Mouse (Mus musculus): Measurements from ENCODE around the gene Ebf4.

Ebf4 gene

DNA sequence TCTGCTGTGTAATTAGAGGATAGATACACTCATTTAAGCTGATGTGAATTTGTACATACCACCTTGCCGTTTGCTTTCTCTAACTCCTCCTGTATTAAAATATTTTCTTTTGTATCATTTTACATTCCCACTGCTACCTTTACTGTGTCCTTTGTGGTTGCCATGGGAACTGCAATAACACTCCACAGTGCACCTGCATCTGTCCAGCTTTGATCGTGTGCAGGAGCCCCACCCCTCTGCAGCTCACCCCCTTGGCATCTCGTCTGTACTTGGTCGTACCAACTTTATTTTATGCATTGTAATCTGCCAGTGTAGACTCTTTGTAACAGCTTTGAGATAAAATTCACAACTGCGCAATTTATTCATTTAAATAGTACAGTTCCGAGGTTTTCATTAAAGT is 88.9 kb downstream of the Ebf4 start:
- DNase-seq (ENCODE audit: extremely low spot score, low read depth, low spot score) = no peak

DNA sequence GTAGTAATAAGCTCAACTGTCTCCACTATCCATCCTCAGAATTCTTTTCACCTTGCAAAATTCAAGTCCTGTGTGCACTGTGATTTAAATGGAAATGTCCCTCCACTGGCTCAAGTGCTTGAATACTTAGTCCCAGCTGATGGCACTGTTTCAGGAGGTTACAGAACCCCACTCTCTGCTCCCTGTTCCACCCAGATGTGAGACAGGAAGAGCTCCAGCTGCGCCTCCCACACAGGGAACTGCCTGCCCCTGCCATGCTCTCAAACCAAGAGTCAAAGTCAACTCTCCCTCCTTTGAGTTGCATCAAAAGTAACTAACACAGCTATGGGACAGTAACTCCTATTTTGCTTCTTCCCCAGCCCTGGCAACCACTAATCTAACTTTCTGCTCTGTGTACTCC is 91.2 kb downstream of the Ebf4 start:
- no peak for DNase-seq (ENCODE audit: extremely low spot score, low read depth, low spot score)

GRCm38 (mm10) chr2:130388796-130389195 is 93.8 kb downstream of the Ebf4 start:
- DNase-seq (ENCODE audit: extremely low spot score, low read depth, low spot score) = no peak

GRCm38 (mm10) chr2:130390993-130391625 is 96.1 kb downstream of the Ebf4 start:
- no peak for DNase-seq (ENCODE audit: extremely low spot score, low read depth, low spot score)

- no peak for DNase-seq (ENCODE audit: extremely low spot score, low read depth, low spot score)
Measured at GRCm38 (mm10) chr2:130392836-130393235, 97.9 kb downstream of the Ebf4 start.

GRCm38 (mm10) chr2:130395696-130396095 is 100.7 kb downstream of the Ebf4 start:
- no peak for DNase-seq (ENCODE audit: extremely low spot score, low read depth, low spot score)

GRCm38 (mm10) chr2:130397186-130397985 is 102.4 kb downstream of the Ebf4 start, which contains the start of gene Cpxm1:
Gene Cpxm1 (minus strand): TSS chr2:130397574.
- DNase-seq (ENCODE audit: extremely low spot score, low read depth, low spot score) = no peak

DNA sequence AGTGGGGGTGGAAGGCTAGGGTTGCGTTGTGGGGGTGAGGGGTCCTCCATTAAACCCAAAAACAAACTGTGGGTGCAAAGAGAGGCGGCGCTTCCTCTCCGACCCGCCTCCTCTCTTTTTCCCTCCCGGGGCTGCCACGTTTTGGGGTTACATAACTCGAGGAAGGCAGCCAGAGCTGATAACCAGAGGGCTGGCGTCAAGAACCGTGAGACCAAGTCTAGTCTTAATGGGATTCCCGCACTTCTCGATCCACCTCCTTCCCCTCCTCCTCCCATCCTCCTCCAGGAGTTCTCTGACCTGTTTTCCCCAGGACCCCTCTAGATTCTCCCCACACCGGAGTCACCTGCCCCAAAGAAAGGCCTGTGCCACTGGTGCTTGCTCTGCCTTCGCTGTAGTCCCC is 103.1 kb downstream of the Ebf4 start:
- no peak for DNase-seq (ENCODE audit: extremely low spot score, low read depth, low spot score)

DNA sequence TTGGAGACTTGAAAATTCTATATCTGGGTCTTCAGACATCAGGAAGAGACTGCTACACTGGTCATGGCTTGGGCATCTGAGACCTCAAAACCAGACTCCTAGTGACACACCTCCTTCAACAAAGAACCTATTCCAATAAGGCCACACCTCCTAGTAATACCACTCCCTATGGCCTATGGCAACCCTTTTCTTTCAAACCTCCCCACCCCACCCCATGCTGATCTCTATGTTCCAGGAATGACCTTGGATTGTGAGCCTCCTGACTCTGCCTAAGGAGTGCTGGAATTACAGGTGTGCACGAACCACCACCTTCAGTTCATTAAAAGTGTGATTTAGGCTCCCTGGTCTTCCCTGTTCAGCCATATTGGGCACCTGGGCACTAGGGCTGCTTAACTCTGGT is 105.1 kb downstream of the Ebf4 start:
- DNase-seq (ENCODE audit: extremely low spot score, low read depth, low spot score) = no peak

DNA sequence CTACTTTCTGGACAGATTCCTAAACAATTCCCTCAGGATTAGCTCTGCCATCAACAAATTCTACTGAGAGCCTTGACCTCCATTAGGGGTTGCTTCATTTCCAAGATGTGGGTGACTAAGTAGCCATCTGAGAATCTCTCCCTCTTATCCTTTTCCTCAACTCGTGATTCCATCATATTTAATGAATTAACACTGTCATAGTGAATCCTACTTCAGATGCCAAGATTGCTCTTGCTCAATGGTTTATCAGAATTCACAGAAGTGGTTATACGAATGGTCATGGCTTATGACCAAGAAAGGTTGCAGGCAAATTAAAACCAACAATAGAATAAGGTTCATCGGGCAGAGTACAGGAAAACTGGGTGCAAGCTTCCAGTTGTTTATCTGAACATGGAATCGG is 106.9 kb downstream of the Ebf4 start:
- no peak for DNase-seq (ENCODE audit: extremely low spot score, low read depth, low spot score)

GRCm38 (mm10) chr2:130404939-130405338 is 110.0 kb downstream of the Ebf4 start, which contains the start of the genes Gm28372 and 1700020A23Rik:
Gene Gm28372 (plus strand): TSS chr2:130405239.
Gene 1700020A23Rik (plus strand): TSS chr2:130405259.
- DNase-seq (ENCODE audit: extremely low spot score, low read depth, low spot score) = no peak

DNA sequence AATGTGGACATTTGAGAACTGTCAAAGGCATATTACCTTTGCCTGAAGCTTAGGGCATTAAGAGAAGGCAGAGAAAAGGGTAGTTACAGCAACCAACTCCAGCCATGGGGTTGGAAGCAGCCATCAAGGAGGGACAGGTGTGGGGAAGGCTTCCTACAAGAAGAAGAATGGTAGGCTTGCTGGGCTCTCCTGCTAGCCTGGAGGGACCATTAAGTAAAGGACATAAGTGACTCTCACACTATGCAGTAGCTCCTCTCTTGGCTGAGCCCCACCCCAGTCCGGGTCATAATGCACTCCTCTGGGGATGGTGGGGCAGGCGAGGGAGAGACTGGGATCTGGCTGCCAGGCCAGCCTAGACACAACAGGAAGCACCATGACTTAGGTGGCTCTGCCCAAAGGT is 111.2 kb downstream of the Ebf4 start, which contains the start of gene Tmem239:
TSS of gene Tmem239 (plus strand) at position 301 of the 400 bp plus-strand sequence.
- DNase-seq (ENCODE audit: extremely low spot score, low read depth, low spot score) = no peak

GRCm38 (mm10) chr2:130408194-130408593 is 113.2 kb downstream of the Ebf4 start:
- no peak for DNase-seq (ENCODE audit: extremely low spot score, low read depth, low spot score)

GRCm38 (mm10) chr2:130411558-130412495 is 116.9 kb downstream of the Ebf4 start:
- DNase-seq (ENCODE audit: extremely low spot score, low read depth, low spot score) = peak; percentile 54

DNA sequence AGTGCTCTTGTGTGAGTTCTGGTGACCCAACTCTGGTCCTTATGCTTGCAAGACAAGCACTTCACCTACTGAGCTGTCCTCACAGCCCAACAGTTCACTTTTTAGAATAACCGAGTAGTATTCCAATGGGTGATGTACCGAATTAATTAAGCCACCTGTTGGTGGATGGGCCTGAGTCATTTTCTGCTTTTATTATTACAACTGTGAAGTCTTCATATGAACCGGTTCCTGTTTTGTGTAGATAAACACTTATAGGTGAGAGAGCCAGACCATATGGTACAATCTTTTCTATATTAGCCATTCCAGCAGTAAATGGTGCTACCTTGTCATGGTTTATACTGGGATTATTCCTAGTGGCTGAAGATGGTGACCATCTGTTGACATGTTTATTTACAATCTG is 117.8 kb downstream of the Ebf4 start:
- no peak for DNase-seq (ENCODE audit: extremely low spot score, low read depth, low spot score)

GRCm38 (mm10) chr2:130414094-130414856 is 119.3 kb downstream of the Ebf4 start:
- no peak for DNase-seq (ENCODE audit: extremely low spot score, low read depth, low spot score)

Measured in hindlimb bud, embryonic 11.5 days (tissue).